Mouse (Mus musculus) CH12.LX (cell line): ENCODE measurements at regions not wholly inside any gene's neighbourhood (a gene's known extent, or its start where the extent isn't known, plus 50 kb on each side); places are given as distances from the start of the nearest gene placed in this dataset.

Source experiments
- DNase-seq: peaks from one replicate; pipeline ENCODE4 v3.0.0-alpha.2; 2013; ENCODE audit errors: extremely low read depth
- H3K27ac ChIP-seq: 2 replicates; pipeline ENCODE4 v1.5.1; 2012; ENCODE audit warnings: low read depth, mild to moderate bottlenecking, control low read depth, moderate library complexity; ENCODE audit not compliant: insufficient read depth
- H3K27me3 ChIP-seq: replicated peaks from 2 replicates; pipeline ENCODE3; 2012; ENCODE audit warnings: inconsistent platforms
- H3K36me3 ChIP-seq, 2 experiments: replicated peaks in 1 of 2; 2 replicates each; pipeline versions ENCODE3 to v1.6.1; 2012; ENCODE audit warnings: inconsistent platforms in 1 of 2, low read length in 1 of 2, mild to moderate bottlenecking in 1 of 2, mixed read lengths in 1 of 2, moderate library complexity in 1 of 2; ENCODE audit not compliant: control insufficient read depth in 1 of 2, insufficient read depth in 1 of 2
- H3K4me1 ChIP-seq, 2 experiments: 2 replicates each; pipeline ENCODE4 v1.6.1; 2012; ENCODE audit warnings: inconsistent platforms in 1 of 2, moderate library complexity in 1 of 2; ENCODE audit not compliant: insufficient read depth in 2 of 2, control insufficient read depth in 1 of 2
- H3K4me2 ChIP-seq: 2 replicates; pipeline ENCODE4 v1.6.1; 2012; ENCODE audit warnings: low read depth, mild to moderate bottlenecking, control low read depth; ENCODE audit not compliant: poor library complexity, insufficient read depth, severe bottlenecking
- H3K4me3 ChIP-seq, 3 experiments: fragments of 150-350 bp in 1 of 3; sonication (generic) in 1 of 3; replicated peaks in 1 of 3; 2 replicates each; pipeline versions ENCODE3 to v1.5.1; 2011 to 2012; ENCODE audit warnings: low read depth in 2 of 3, low read length in 2 of 3, mild to moderate bottlenecking in 2 of 3, moderate library complexity in 2 of 3, control low read depth in 1 of 3, improper control_type of control experiment in 1 of 3, inconsistent platforms in 1 of 3, mixed read lengths in 1 of 3; ENCODE audit not compliant: poor library complexity in 1 of 3
- H3K79me2 ChIP-seq: replicated peaks from 2 replicates; pipeline ENCODE4 v1.6.1; 2012; ENCODE audit warnings: mild to moderate bottlenecking, moderate library complexity; ENCODE audit not compliant: control insufficient read depth, poor library complexity, insufficient read depth, severe bottlenecking; ENCODE audit errors: extremely low read depth
- H3K9ac ChIP-seq: 2 replicates; pipeline ENCODE4 v1.6.1; 2012; ENCODE audit warnings: low read depth, mild to moderate bottlenecking, control low read depth, moderate library complexity; ENCODE audit not compliant: insufficient read depth
- H3K9me3 ChIP-seq: replicated peaks from 2 replicates; pipeline ENCODE3; 2012; ENCODE audit warnings: low read length, inconsistent platforms, mixed read lengths
- BHLHE40 ChIP-seq: IDR thresholded peaks from 2 replicates; pipeline ENCODE4 v1.6.1; 2011; ENCODE audit warnings: mild to moderate bottlenecking, low read depth, low read length, improper control_type of control experiment
- CHD1 ChIP-seq: IDR thresholded peaks from 2 replicates; pipeline ENCODE4 v1.6.1; 2012; ENCODE audit warnings: low read depth, low read length, improper control_type of control experiment, inconsistent platforms
- CHD2 ChIP-seq: IDR thresholded peaks from 2 replicates; pipeline ENCODE4 v1.6.1; 2011; ENCODE audit warnings: low read length, improper control_type of control experiment
- CTCF ChIP-seq, 2 experiments: IDR thresholded peaks in 1 of 2; conservative IDR thresholded peaks in 1 of 2; 2 replicates each; pipeline ENCODE4 v1.5.1; 2011 to 2012; ENCODE audit warnings: low read depth in 2 of 2, low read length in 2 of 2, improper control_type of control experiment in 1 of 2, inconsistent platforms in 1 of 2, mild to moderate bottlenecking in 1 of 2, moderate library complexity in 1 of 2
- E2F4 ChIP-seq: IDR thresholded peaks from 2 replicates; pipeline ENCODE4 v1.6.1; 2011; ENCODE audit warnings: low read depth, low read length, improper control_type of control experiment; ENCODE audit not compliant: insufficient replicate concordance
- ELF1 ChIP-seq: IDR thresholded peaks from 2 replicates; pipeline ENCODE4 v1.6.1; 2014; ENCODE audit warnings: low read depth, mild to moderate bottlenecking, inconsistent platforms, low read length, improper control_type of control experiment
- GABPA ChIP-seq: IDR thresholded peaks from 2 replicates; pipeline ENCODE4 v1.6.1; 2012; ENCODE audit warnings: low read depth, low read length, improper control_type of control experiment, inconsistent platforms; ENCODE audit not compliant: insufficient replicate concordance
- IRF4 ChIP-seq: IDR thresholded peaks from 2 replicates; pipeline ENCODE4 v1.6.1; 2014; ENCODE audit warnings: low read depth, mild to moderate bottlenecking, inconsistent platforms, low read length, improper control_type of control experiment
- JUN ChIP-seq: IDR thresholded peaks from 2 replicates; pipeline ENCODE4 v1.6.1; 2011; ENCODE audit warnings: low read depth, mild to moderate bottlenecking, low read length, improper control_type of control experiment, moderate library complexity; ENCODE audit not compliant: insufficient read depth
- JUND ChIP-seq: conservative IDR thresholded peaks from 2 replicates; pipeline ENCODE4 v1.6.1; 2011; ENCODE audit warnings: low read depth, low read length, improper control_type of control experiment
- KAT2A ChIP-seq: IDR thresholded peaks from 2 replicates; pipeline ENCODE4 v1.6.1; 2012; ENCODE audit warnings: low read length, improper control_type of control experiment, inconsistent platforms; ENCODE audit not compliant: insufficient replicate concordance
- MAX ChIP-seq: IDR thresholded peaks from 2 replicates; pipeline ENCODE4 v1.6.1; 2011; ENCODE audit warnings: low read length, improper control_type of control experiment
- MAZ ChIP-seq: IDR thresholded peaks from 2 replicates; pipeline ENCODE4 v1.6.1; 2012; ENCODE audit warnings: low read depth, mild to moderate bottlenecking, inconsistent platforms, low read length, improper control_type of control experiment, moderate library complexity
- NELFE ChIP-seq: IDR thresholded peaks from 2 replicates; pipeline ENCODE4 v1.6.1; 2011; ENCODE audit warnings: low read depth, low read length, improper control_type of control experiment
- NRF1 ChIP-seq: IDR thresholded peaks from 2 replicates; pipeline ENCODE4 v1.6.1; 2014; ENCODE audit warnings: low read depth, mild to moderate bottlenecking, inconsistent platforms, low read length, improper control_type of control experiment, moderate library complexity
- PAX5 ChIP-seq: IDR thresholded peaks from 2 replicates; pipeline ENCODE4 v1.6.1; 2012; ENCODE audit warnings: low read length, inconsistent platforms, mixed read lengths
- POLR2AphosphoS2 ChIP-seq: IDR thresholded peaks from 2 replicates; pipeline ENCODE4 v1.6.1; 2011; ENCODE audit warnings: low read depth, low read length, improper control_type of control experiment
- RCOR1 ChIP-seq: conservative IDR thresholded peaks from 2 replicates; pipeline ENCODE4 v1.6.1; 2012; ENCODE audit warnings: low read depth, mild to moderate bottlenecking, inconsistent platforms, low read length, improper control_type of control experiment
- TBP ChIP-seq: conservative IDR thresholded peaks from 2 replicates; pipeline ENCODE4 v1.6.1; 2011; ENCODE audit warnings: low read depth, low read length, improper control_type of control experiment
- UBTF ChIP-seq: IDR thresholded peaks from 2 replicates; pipeline ENCODE4 v1.6.1; 2012; ENCODE audit warnings: low read depth, mild to moderate bottlenecking, inconsistent platforms, low read length, improper control_type of control experiment, moderate library complexity
- USF1 ChIP-seq: IDR thresholded peaks from 2 replicates; pipeline ENCODE4 v1.6.1; 2014; ENCODE audit warnings: low read depth, mild to moderate bottlenecking, inconsistent platforms, low read length, improper control_type of control experiment
- ZKSCAN1 ChIP-seq: IDR thresholded peaks from 2 replicates; pipeline ENCODE4 v1.6.1; 2012; ENCODE audit warnings: low read depth, inconsistent platforms, low read length, improper control_type of control experiment, borderline replicate concordance
- ZNF384 ChIP-seq: IDR thresholded peaks from 2 replicates; pipeline ENCODE4 v1.6.1; 2012; ENCODE audit warnings: low read depth, low read length, improper control_type of control experiment, inconsistent platforms
- dilution Hi-C: fragments of 300-500 bp; cut with MboI; formaldehyde crosslinking; loops from 2 replicates; pipeline ENCODE4 v1.14.3; 2020; ENCODE audit warnings: low sequenced_read_pairs; ENCODE audit not compliant: extremely low pct_unique_long_range_greater_than_20kb, extremely low pct_ligation_motif_present
- in situ Hi-C: fragments of 300-500 bp; cut with MboI; formaldehyde crosslinking; loops from 3 replicates; pipeline ENCODE4 v1.14.3; 2019; ENCODE audit warnings: low sequenced_read_pairs, low pct_ligation_motif_present, low pct_unique_long_range_greater_than_20kb, mixed read lengths

DNA sequence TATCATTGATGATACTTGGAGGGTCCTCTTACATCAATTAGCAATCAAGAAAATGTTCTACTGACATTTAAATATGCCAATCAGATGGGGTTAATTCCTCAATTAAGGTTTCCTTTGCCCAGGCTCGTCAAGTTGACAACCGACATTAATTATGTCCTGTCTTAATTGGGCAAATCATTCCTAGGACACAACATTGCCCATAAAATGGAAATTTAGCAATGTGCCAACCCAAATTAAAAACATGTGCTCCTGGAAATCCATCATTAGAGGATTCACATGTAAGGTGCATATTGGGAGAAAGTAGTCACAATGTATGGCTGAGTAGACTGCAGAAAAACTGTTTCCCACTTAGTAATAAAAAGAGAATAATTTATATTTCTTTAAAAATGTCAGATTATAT is 483.6 kb upstream of the B430305J03Rik start:
- no peak overlapping the region for H3K4me2 ChIP-seq
- no peaks in the 10 kb centered on the region for H3K36me3 ChIP-seq
- H3K79me2 ChIP-seq, result no peaks in the 10 kb centered on the region
- H3K9me3 ChIP-seq, result peaks cover 10% of the 10 kb centered on the region
- no peak overlapping the region for H3K4me3 ChIP-seq
- in situ Hi-C loops, result no loop called here
- no peaks in the 10 kb centered on the region for H3K4me1 ChIP-seq
- no peak overlapping the region for H3K9ac ChIP-seq
- no peak overlapping the region for H3K27ac ChIP-seq
- no peak for DNase-seq
- dilution Hi-C loops, result no loop called here
- TF ChIP-seq POLR2AphosphoS2, result no peak
- TF ChIP-seq MAX, result no peak
- TF ChIP-seq RCOR1, result no peak
- no peak for TF ChIP-seq KAT2A
- no peak for TF ChIP-seq JUN
- TF ChIP-seq BHLHE40, result no peak
- TF ChIP-seq, all 38 proteins: peak for 0
- no peaks in the 10 kb centered on the region for H3K27me3 ChIP-seq

- Histone ChIP-seq H3K79me2 (no peaks in the 10 kb centered on the region), H3K4me1 (no peaks in the 10 kb centered on the region), H3K4me2 (no peak overlapping the region), H3K4me3 (no peak overlapping the region), H3K27me3 (no peaks in the 10 kb centered on the region), H3K9ac (no peak overlapping the region), H3K9me3 (peaks cover 15% of the 10 kb centered on the region), H3K36me3 (no peaks in the 10 kb centered on the region), H3K27ac (no peak overlapping the region)
- TF ChIP-seq E2F4 (no peak), TBP (no peak), CTCF (conservative IDR thresholded peaks at IDR 0.05 in 1 of 2, IDR thresholded peaks at IDR 0.05 in 1 of 2; ENCODE audit: low read depth in 2 of 2, low read length in 2 of 2) (no peak), GABPA (no peak), UBTF (no peak), NRF1 (no peak), IRF4 (no peak), CHD2 (no peak), MAZ (no peak), CHD1 (no peak), ELF1 (no peak), PAX5 (no peak), JUND (no peak), NELFE (no peak), ZNF384 (no peak), BHLHE40 (no peak), ZKSCAN1 (no peak), USF1 (no peak)
- no peak for DNase-seq
- in situ Hi-C loops, result no loop called here
- dilution Hi-C loops, result no loop called here
Observed at GRCm38 (mm10) chr3:61846703-61847102, 481.0 kb upstream of the B430305J03Rik start.
